Mouse (Mus musculus) spleen, adult 2 months (tissue): Measurements from ENCODE around the gene Mycbp2. TPM values are rescaled to one million over a fixed set of nuclear protein-coding genes. Genes with fewer than 3 reads are reported as not detected.

Source experiments
- DNase-seq, 2 experiments: peaks; one replicate each; pipeline versions ENCODE4 v3.0.0 to v3.0.0-alpha.2; 2012 to 2021; ENCODE audit warnings: low spot score in 2 of 2, low read depth in 1 of 2
- H3K27ac ChIP-seq: fragments of 200-500 bp; 2 replicates; pipeline ENCODE4 v1.5.1; 2012; ENCODE audit warnings: low read length, inconsistent platforms; ENCODE audit not compliant: insufficient read depth
- H3K27me3 ChIP-seq: fragments of 200-500 bp; 2 replicates; pipeline ENCODE4 v1.6.1; 2012; ENCODE audit warnings: mild to moderate bottlenecking, moderate library complexity, low read length, inconsistent platforms; ENCODE audit not compliant: control insufficient read depth, insufficient read depth
- H3K36me3 ChIP-seq: fragments of 200-500 bp; 2 replicates; pipeline ENCODE4 v1.6.1; 2012; ENCODE audit warnings: mild to moderate bottlenecking, low read length, inconsistent platforms; ENCODE audit not compliant: control insufficient read depth, insufficient read depth
- H3K4me1 ChIP-seq: fragments of 200-500 bp; 2 replicates; pipeline ENCODE4 v1.6.1; 2011; ENCODE audit warnings: inconsistent platforms; ENCODE audit not compliant: control insufficient read depth, insufficient read depth, insufficient read length
- H3K4me3 ChIP-seq: fragments of 200-500 bp; 2 replicates; pipeline ENCODE4 v1.5.1; 2011; ENCODE audit warnings: mild to moderate bottlenecking, inconsistent platforms; ENCODE audit not compliant: insufficient read depth, insufficient read length; ENCODE audit errors: extremely low read depth
- CTCF ChIP-seq: fragments of 200-500 bp; IDR thresholded peaks from 2 replicates; pipeline ENCODE4 v1.5.1; 2011; ENCODE audit warnings: mild to moderate bottlenecking, inconsistent platforms; ENCODE audit not compliant: insufficient read depth, insufficient read length, insufficient replicate concordance; ENCODE audit errors: extremely low read depth
- POLR2A ChIP-seq: fragments of 200-500 bp; IDR thresholded peaks from 2 replicates; pipeline ENCODE4 v1.6.1; 2011; ENCODE audit warnings: low read depth, low read length, inconsistent platforms
- WGBS: fragments of 180-500 bp; shearing (Covaris S2); methylation state at CpG from one replicate; pipeline ENCODE4 v1.1.7; 2018; 5-methylcytosine and 5-hydroxymethylcytosine counted together
- polyA plus RNA-seq: library from polyadenylated mRNA; depleted of rRNA; stranded (reverse); fragments of >200 nt; gene quantifications from 2 replicates; pipeline ENCODE4 v1.2.3, GENCODE M21; 2012

Mycbp2 gene
- polyA plus RNA-seq, 1 experiment, result 32.9 TPM

DNA sequence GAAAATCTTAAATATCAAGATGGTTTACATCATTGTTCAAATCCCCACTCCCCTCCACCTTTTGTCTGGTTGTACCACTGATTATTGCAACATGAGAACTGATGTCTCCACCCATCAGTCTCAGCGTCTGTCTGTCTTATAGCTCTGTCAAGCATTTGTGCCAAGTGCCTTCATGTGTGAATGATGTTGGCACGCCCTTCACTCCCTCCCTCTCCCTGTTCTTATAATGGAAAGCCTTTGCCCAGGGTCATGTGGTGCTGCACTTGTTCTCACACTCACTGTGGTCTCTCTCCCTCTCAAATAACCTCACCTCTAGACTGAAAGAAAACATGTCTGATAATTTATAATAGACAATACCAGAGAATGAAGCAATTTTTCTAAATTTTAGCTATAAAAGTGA, 124.3 kb downstream of the Mycbp2 start:
- TF ChIP-seq CTCF (no peak), POLR2A (no peak)
- no peak for DNase-seq
- H3K27me3 ChIP-seq, result no peaks in the 10 kb centered on the region
- 89% methylated on average over 2 of the region's 2 CpGs for WGBS
- no peak overlapping the region for H3K27ac ChIP-seq
- peaks cover 26% of the 10 kb centered on the region for H3K36me3 ChIP-seq
- no peaks in the 10 kb centered on the region for H3K4me1 ChIP-seq
- H3K4me3 ChIP-seq, result no peak overlapping the region

DNA sequence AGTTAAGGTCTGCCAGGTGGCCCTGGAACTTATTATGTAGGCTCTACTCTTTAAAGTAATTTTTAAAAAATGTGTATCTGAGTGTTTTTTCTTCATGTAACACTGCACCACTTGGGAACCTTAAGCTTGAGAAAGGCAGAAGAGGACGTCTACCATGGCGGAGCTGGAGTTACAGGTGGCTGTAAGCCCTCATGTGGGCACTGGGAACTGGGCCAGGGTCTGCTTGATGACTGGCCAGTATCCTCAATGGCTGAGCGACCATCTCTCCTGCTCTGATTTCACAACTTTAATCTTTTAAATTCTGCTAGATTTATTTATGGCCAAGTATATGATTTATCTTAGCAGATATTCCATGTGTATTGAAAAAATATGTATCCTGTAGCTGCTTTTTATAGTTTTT, 124.9 kb downstream of the Mycbp2 start:
- H3K27me3 ChIP-seq, result no peaks in the 10 kb centered on the region
- peaks cover 26% of the 10 kb centered on the region for H3K36me3 ChIP-seq
- TF ChIP-seq POLR2A, result no peak
- TF ChIP-seq CTCF, result no peak
- no peak for DNase-seq
- H3K27ac ChIP-seq, result no peak overlapping the region
- no peaks in the 10 kb centered on the region for H3K4me1 ChIP-seq
- no peak overlapping the region for H3K4me3 ChIP-seq
- WGBS, result 91% methylated on average over 3 of the region's 3 CpGs

DNA sequence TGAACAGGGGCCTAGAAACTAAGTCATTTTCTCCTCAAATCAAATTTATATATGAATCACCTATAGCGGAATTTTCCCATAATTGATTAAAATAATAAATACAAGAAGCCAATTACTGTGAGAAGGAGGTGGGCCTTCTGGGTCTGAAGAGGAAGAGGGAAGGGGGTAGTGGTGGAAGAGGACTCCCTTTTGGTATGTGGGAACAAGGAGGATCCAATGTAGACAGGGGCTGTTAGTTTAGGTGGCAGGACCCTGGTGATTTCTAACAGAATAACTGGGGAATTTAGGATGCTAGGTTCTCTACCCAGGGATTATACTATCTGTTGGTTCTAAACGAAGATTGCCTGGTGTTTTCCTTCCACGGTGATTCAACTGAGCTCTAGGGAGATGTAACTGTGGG, 130.3 kb downstream of the Mycbp2 start:
- Histone ChIP-seq H3K4me1 (no peaks in the 10 kb centered on the region), H3K4me3 (no peak overlapping the region), H3K27ac (no peak overlapping the region), H3K36me3 (peaks cover 26% of the 10 kb centered on the region), H3K27me3 (no peaks in the 10 kb centered on the region)
- DNase-seq, result no peak
- WGBS, result 91% methylated on average over 3 of the region's 3 CpGs
- TF ChIP-seq CTCF (no peak), POLR2A (no peak)

DNA sequence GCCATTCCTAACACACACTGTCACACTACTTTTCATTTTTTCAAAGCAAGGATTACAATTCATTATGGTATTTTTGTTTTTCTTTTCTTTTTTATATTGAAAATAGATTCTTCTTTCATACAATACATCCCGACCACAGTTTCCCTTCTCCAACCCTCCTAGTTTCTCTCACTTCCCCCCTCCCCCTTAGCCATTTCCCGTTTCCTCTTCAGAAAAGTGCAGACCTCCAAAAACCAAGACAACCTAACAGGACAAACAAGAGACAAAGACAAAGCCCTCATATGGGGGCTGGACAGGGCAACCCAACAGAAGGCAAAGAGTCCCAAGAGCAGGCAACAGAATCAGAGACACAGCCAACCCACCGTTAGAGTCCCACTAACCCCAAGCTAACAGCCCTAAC, 160.0 kb downstream of the Mycbp2 start:
- Histone ChIP-seq H3K4me3 (no peak overlapping the region), H3K36me3 (peaks cover 33% of the 10 kb centered on the region), H3K27ac (no peak overlapping the region), H3K27me3 (no peaks in the 10 kb centered on the region), H3K4me1 (no peaks in the 10 kb centered on the region)
- TF ChIP-seq POLR2A (no peak), CTCF (no peak)
- DNase-seq, result no peak
- WGBS, result 74% methylated on average over 3 of the region's 3 CpGs

DNA sequence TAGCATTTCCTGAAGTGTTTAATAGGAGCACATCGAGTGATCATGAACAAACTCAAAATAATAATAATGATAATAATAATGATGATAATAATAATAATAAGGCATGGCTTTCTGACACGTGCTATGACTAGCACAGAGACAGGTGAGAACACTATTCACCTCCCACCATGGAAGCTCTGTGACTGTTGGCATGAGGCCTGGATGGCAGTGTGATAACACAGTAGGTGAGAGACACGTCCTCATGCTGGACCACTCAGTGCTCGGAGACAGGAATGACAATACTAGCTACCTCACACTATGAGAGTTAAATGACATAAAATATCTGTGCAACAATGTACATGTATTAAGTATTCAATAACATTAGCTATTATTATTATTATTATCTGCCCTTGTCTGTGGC, 160.5 kb downstream of the Mycbp2 start:
- 90% methylated on average over 4 of the region's 4 CpGs for WGBS
- H3K4me1 ChIP-seq, result no peaks in the 10 kb centered on the region
- TF ChIP-seq CTCF (no peak), POLR2A (no peak)

DNA sequence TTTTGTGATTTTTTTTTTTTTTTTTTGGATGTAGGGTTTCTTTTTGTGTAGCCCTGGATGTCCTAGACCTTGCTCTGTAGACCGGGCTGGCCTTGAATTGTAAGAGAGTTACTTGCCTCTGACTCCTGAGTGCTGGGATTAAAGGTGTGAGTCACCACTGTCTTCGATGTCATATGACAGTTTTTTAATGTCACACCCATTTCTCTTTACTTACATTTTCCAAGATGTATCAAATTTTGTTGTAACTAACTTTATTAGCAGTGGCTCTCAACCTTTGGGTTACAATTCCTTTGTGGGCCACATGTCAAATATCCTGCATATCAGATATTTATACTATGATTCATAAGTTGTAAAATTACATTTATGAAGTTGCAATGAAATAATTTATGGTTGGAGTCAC, 166.5 kb downstream of the Mycbp2 start:
- Histone ChIP-seq H3K27ac (no peak overlapping the region), H3K4me3 (no peak overlapping the region), H3K4me1 (no peaks in the 10 kb centered on the region), H3K36me3 (peaks cover 18% of the 10 kb centered on the region), H3K27me3 (no peaks in the 10 kb centered on the region)
- no peak for DNase-seq
- WGBS, result 89% methylated on average over 2 of the region's 2 CpGs
- TF ChIP-seq CTCF (no peak), POLR2A (no peak)

More for the DNA sequence above, 160.5 kb downstream of the Mycbp2 start:
- Histone ChIP-seq H3K4me3 (no peak overlapping the region), H3K27me3 (no peaks in the 10 kb centered on the region), H3K27ac (no peak overlapping the region), H3K36me3 (peaks cover 33% of the 10 kb centered on the region)
- DNase-seq, result no peak

DNA sequence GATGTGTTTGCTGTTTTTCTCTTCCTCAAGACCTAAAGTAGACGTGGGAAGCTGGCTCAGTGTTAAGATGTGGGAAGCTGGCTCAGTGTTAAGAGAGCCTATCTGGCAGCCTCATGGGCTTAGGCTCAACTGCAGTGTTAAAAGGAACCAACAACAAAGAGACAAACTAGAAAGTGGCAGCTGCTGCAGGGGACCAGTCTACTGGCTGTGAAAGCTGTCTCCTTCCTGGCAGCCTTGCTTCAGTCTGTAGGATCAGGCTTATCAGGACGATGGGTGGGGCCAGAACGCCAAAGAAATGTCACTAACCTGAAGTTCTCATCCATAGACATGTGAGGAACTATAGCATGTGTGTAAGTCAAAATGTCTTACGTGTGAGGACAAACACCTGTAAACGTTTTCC, 183.7 kb downstream of the Mycbp2 start:
- no peak for TF ChIP-seq POLR2A
- no peak for TF ChIP-seq CTCF
- no peak for DNase-seq
- no peaks in the 10 kb centered on the region for H3K27me3 ChIP-seq
- H3K27ac ChIP-seq, result no peak overlapping the region
- no peaks in the 10 kb centered on the region for H3K4me1 ChIP-seq
- peaks cover 9% of the 10 kb centered on the region; the same call in 1 of the 2 replicates for H3K36me3 ChIP-seq
- H3K4me3 ChIP-seq, result no peak overlapping the region
- WGBS, result 83% methylated on average over 5 of the region's 5 CpGs
